Mouse (Mus musculus) mature B cell (primary cell): Measurements from ENCODE around the gene Olfr1349.
"Not testable (repeated sequence)": the region's sequence is repeated elsewhere in the genome, so short reads cannot be mapped to it uniquely, and the experiment has no call there.

Source experiments
- in situ Hi-C: fragments of 300-500 bp; cut with MboI; formaldehyde crosslinking; loops from 2 replicates; pipeline ENCODE4 v1.14.3; 2019

Olfr1349 gene

GRCm38 (mm10) chr7:6522850-6523249, at the start of gene Olfr1349:
Olfr1349 (minus strand) TSS chr7:6522950.
- in situ Hi-C loops = no loop called here

GRCm38 (mm10) chr7:6564541-6564940, 41.8 kb upstream of the Olfr1349 start, which contains the start of gene Olfr1350:
Olfr1350 (plus strand) TSS chr7:6564841.
- in situ Hi-C loops = no loop called here

GRCm38 (mm10) chr7:6526141-6526540, 3.4 kb upstream of the Olfr1349 start:
- in situ Hi-C loops = no loop called here

- in situ Hi-C loops = no loop called here
Observed at GRCm38 (mm10) chr7:6525001-6525400, 2.3 kb upstream of the Olfr1349 start.

- in situ Hi-C loops = no loop called here
Observed at GRCm38 (mm10) chr7:6521666-6522065, 1.1 kb downstream of the Olfr1349 start.

GRCm38 (mm10) chr7:6508648-6509047, 14.1 kb downstream of the Olfr1349 start, which contains the start of gene Olfr1348:
Olfr1348 (minus strand) TSS chr7:6508748.
- in situ Hi-C loops = no loop called here

GRCm38 (mm10) chr7:6499655-6500054, 23.1 kb downstream of the Olfr1349 start, which contains the start of gene Olfr1347:
Olfr1347 (minus strand) TSS chr7:6499755.
- in situ Hi-C loops = no loop called here

- in situ Hi-C loops = no loop called here
Observed at GRCm38 (mm10) chr7:6486841-6487240, 35.9 kb downstream of the Olfr1349 start, which contains the start of gene Olfr5. Olfr5 (minus strand) TSS chr7:6486941.

GRCm38 (mm10) chr7:6477633-6478032, 45.1 kb downstream of the Olfr1349 start:
- in situ Hi-C loops = not testable (repeated sequence)

GRCm38 (mm10) chr7:6466951-6467350, 55.8 kb downstream of the Olfr1349 start, which contains the start of gene Olfr1346:
Olfr1346 (plus strand) TSS chr7:6467101.
- in situ Hi-C loops = no loop called here
